Mouse (Mus musculus): ENCODE data around the gene Rnf185. TPM values are rescaled to one million over a fixed set of nuclear protein-coding genes. Genes with fewer than 3 reads are reported as not detected.

Rnf185 gene
- polyA plus RNA-seq, 1 experiment from 2014 or later = 9.4 TPM

DNA sequence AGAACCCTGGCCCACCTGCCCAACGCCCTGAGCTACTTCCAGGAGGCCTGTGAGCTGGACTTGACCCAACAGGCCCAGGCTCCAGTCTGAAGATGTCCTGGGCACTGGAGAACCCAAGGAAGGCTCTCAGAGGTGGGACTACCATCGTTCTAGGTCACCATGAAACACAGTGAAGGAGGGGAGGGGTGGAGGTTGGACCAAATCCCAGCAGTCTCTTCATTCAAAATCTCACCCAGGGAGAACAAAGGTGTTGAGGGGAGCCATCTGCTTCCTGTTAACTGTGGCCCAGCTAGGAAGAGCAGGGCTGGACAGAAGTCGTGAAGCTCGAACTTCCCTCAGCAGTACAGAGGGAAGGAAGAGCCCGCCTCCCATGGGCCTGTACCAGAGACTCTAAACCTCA, 62.2 kb downstream of the Rnf185 start:
- H3K27me3 ChIP-seq (replicated peaks) = no peaks in the 10 kb centered on the region
- H3K4me1 ChIP-seq = peaks cover 46% of the 10 kb centered on the region
- H3K36me3 ChIP-seq = peaks cover 41% of the 10 kb centered on the region
- H3K27ac ChIP-seq = no peak overlapping the region
- H3K9ac ChIP-seq = no peak overlapping the region
- no peak for ATAC-seq
- no peaks in the 10 kb centered on the region for H3K9me3 ChIP-seq (replicated peaks)
- 51% methylated on average over 5 of the region's 5 CpGs for WGBS (ENCODE audit: insufficient replicate concordance)
- H3K4me2 ChIP-seq = no peak overlapping the region
- H3K4me3 ChIP-seq = no peak overlapping the region

- Histone ChIP-seq H3K27ac (no peak overlapping the region), H3K4me3 (no peak overlapping the region), H3K9me3 (replicated peaks) (no peaks in the 10 kb centered on the region), H3K4me1 (peaks cover 37% of the 10 kb centered on the region), H3K9ac (no peak overlapping the region), H3K36me3 (peaks cover 51% of the 10 kb centered on the region), H3K27me3 (replicated peaks) (no peaks in the 10 kb centered on the region), H3K4me2 (no peak overlapping the region)
- no peak for ATAC-seq
- WGBS (ENCODE audit: insufficient replicate concordance) = 70% methylated on average over 6 of the region's 6 CpGs
These were observed 64.5 kb downstream of the Rnf185 start for GRCm38 (mm10) chr11:3387482-3388196.

GRCm38 (mm10) chr11:3386941-3387368, 65.2 kb downstream of the Rnf185 start:
- Histone ChIP-seq H3K36me3 (peaks cover 50% of the 10 kb centered on the region), H3K27ac (0 out of 2 replicates have a peak overlapping the region, but pooled peaks have one; percentile 13), H3K9me3 (replicated peaks) (no peaks in the 10 kb centered on the region), H3K4me1 (peaks cover 37% of the 10 kb centered on the region), H3K9ac (no peak overlapping the region), H3K4me3 (no peak overlapping the region), H3K4me2 (0 out of 2 replicates have a peak overlapping the region, but pooled peaks have one; percentile 2), H3K27me3 (replicated peaks) (no peaks in the 10 kb centered on the region)
- 9% methylated on average over 4 of the region's 4 CpGs for WGBS (ENCODE audit: insufficient replicate concordance)
- ATAC-seq = peak; percentile 87

DNA sequence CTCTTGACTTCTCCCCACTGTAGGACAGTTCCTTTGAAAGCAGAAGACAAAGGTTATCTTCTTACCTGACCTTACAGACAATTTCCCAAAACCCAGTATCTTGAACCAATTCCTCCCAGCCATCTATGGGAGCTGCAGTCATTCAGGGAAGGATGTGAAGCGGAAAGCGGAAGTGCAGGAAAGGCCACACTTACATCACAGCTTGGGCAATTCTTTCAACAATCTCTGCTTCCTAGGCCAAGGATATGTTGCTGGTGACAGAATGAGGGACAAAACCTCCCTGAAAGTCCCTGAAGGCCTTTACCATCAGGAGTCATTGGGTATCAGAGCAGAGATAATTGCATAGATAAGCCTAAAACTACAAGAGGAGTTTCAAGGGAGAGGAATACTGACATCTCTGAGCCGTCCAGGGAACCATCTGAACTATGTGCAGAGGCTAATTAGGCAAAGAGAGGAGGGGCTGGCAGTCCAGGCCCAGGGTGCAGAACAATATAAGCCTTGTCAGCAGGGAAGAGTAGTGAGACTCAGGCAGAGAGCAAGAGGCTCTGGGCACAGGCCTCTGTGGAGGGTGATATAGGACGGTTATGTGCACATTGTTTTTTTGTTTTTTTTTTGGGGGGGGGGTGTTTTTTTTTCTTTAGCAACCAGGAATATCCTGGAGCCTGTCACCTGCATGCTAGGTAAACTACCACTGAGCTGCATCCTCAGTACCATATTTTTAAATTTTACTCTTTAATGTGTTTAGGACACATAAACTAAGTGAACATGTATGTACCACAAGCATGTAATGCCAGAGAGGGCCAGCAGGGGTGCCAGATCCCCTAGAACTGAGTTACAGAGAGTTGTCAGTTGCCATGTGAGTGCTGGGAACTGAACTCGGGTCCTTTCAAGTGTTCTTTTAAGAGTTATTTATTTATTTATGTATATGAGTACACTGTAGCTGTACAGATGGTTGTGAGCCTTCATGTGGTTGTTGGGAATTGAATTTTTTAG, 69.3 kb downstream of the Rnf185 start:
- no peak overlapping the region for H3K27ac ChIP-seq
- H3K9ac ChIP-seq = no peak overlapping the region
- H3K4me3 ChIP-seq = no peak overlapping the region
- H3K4me2 ChIP-seq = no peak overlapping the region
- no peaks in the 10 kb centered on the region for H3K27me3 ChIP-seq (replicated peaks)
- 80% methylated on average over 5 of the region's 5 CpGs for WGBS (ENCODE audit: insufficient replicate concordance)
- no peaks in the 10 kb centered on the region for H3K9me3 ChIP-seq (replicated peaks)
- H3K4me1 ChIP-seq = peaks cover 52% of the 10 kb centered on the region
- no peak for ATAC-seq
- H3K36me3 ChIP-seq = peaks cover 45% of the 10 kb centered on the region

DNA sequence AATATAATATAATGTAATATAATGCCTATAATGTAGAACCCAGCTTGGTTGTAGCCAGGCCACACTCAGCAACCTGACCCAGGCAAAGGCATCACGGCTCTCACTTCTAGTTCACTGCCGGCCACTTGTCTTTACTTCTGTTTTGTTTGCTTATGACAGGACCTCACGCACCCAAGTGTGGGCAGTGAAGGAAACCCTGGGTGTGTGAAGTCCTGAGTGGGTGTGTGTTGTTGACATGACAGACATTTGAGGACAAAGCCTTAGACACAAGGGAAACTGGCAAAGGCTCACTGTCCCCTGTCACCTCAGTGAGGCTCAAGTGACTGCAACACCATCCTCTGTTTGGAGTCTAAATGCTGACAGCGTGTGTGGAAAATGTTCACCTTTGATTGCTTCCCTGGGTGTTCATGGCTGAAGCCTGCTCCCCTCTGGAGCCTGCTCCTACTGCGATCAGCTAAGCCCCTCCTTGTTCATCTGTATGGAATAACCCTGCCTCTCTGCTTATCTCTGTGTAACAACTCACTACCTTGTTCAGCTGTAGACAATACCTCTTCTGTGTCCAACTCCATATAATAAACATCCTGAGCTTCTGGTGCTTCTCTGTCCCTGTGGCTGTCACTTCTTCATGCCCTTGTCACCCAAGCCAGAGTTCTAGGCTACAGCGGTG, 70.9 kb downstream of the Rnf185 start:
- H3K36me3 ChIP-seq = peaks cover 42% of the 10 kb centered on the region
- H3K27ac ChIP-seq = no peak overlapping the region
- H3K27me3 ChIP-seq (replicated peaks) = no peaks in the 10 kb centered on the region
- no peak overlapping the region for H3K9ac ChIP-seq
- peaks cover 36% of the 10 kb centered on the region for H3K4me1 ChIP-seq
- no peak overlapping the region for H3K4me3 ChIP-seq
- H3K4me2 ChIP-seq = no peak overlapping the region
- 0 out of 2 replicates have a peak, but pooled peaks have one; percentile 31 for ATAC-seq
- 79% methylated on average over 6 of the region's 6 CpGs for WGBS (ENCODE audit: insufficient replicate concordance)
- H3K9me3 ChIP-seq (replicated peaks) = no peaks in the 10 kb centered on the region

GRCm38 (mm10) chr11:3379427-3379826, 72.7 kb downstream of the Rnf185 start:
- Histone ChIP-seq H3K27me3 (replicated peaks) (no peaks in the 10 kb centered on the region), H3K4me1 (peaks cover 29% of the 10 kb centered on the region), H3K9ac (no peak overlapping the region), H3K4me3 (no peak overlapping the region), H3K9me3 (replicated peaks) (no peaks in the 10 kb centered on the region), H3K27ac (no peak overlapping the region; the same call in 1 of the 2 replicates), H3K36me3 (peaks cover 31% of the 10 kb centered on the region), H3K4me2 (no peak overlapping the region)
- ATAC-seq = peak; percentile 57
- WGBS (ENCODE audit: insufficient replicate concordance) = 37% methylated on average over 4 of the region's 4 CpGs

GRCm38 (mm10) chr11:3374741-3375140, 77.4 kb downstream of the Rnf185 start:
- ATAC-seq = no peak
- Histone ChIP-seq H3K4me1 (peaks cover 44% of the 10 kb centered on the region), H3K9ac (no peak overlapping the region), H3K4me3 (no peak overlapping the region), H3K27me3 (replicated peaks) (no peaks in the 10 kb centered on the region), H3K9me3 (replicated peaks) (no peaks in the 10 kb centered on the region), H3K27ac (no peak overlapping the region), H3K36me3 (0 out of 2 replicates have a peak, but pooled peaks cover 6% of the 10 kb centered on the region), H3K4me2 (no peak overlapping the region)
- WGBS (ENCODE audit: insufficient replicate concordance) = 64% methylated on average over 12 of the region's 12 CpGs

- H3K9me3 ChIP-seq (replicated peaks) = no peaks in the 10 kb centered on the region
- no peak overlapping the region for H3K4me3 ChIP-seq
- WGBS (ENCODE audit: insufficient replicate concordance) = 55% methylated on average over 7 of the region's 7 CpGs
- peak overlapping the region; percentile 55; the same call in 1 of the 2 replicates for H3K27ac ChIP-seq
- H3K4me1 ChIP-seq = peaks cover 39% of the 10 kb centered on the region
- H3K27me3 ChIP-seq (replicated peaks) = no peaks in the 10 kb centered on the region
- no peak for ATAC-seq
- no peak overlapping the region for H3K9ac ChIP-seq
- H3K36me3 ChIP-seq = 0 out of 2 replicates have a peak, but pooled peaks cover 6% of the 10 kb centered on the region
- H3K4me2 ChIP-seq = no peak overlapping the region
These were observed 77.9 kb downstream of the Rnf185 start for GRCm38 (mm10) chr11:3374293-3374645.

DNA sequence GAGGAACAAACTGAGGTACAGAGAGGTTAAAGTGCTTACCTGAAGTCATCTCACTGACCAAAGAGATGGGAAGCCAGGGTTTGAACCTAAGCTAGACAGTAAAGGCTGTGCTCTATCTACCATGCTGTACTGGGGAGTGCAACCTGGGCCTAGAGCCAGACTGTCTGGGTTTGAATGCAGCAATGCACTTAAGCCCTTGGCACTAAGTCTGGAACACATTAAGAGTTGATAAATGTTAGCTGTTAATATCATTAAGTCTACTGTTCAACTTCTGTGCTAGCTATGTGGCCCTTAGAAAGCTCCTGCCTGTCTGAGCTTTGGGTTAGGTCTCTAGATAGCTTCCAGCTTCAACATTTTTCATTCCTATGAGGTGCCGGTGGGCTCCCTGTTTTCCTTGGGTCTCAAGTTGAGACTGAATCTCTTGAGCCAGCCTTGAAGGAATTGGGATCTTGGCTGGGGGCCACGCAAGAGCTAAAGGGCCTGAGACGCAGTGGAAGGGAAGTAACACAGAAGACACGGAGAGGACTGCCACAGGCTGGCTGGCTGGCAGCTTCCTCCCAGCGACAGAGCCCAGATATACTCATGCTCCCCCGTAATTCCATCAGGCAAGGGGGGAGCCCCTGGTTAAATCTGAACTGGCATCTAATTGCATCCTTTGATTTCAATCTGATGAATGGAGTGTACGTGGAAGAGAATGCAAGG, 78.4 kb downstream of the Rnf185 start:
- Histone ChIP-seq H3K27ac (peak overlapping the region; percentile 55; the same call in 1 of the 2 replicates), H3K4me3 (no peak overlapping the region), H3K4me2 (no peak overlapping the region), H3K9me3 (replicated peaks) (no peaks in the 10 kb centered on the region), H3K9ac (no peak overlapping the region), H3K36me3 (0 out of 2 replicates have a peak, but pooled peaks cover 6% of the 10 kb centered on the region), H3K27me3 (replicated peaks) (no peaks in the 10 kb centered on the region), H3K4me1 (peaks cover 35% of the 10 kb centered on the region)
- WGBS (ENCODE audit: insufficient replicate concordance) = 56% methylated on average over 7 of the region's 7 CpGs
- ATAC-seq = no peak

DNA sequence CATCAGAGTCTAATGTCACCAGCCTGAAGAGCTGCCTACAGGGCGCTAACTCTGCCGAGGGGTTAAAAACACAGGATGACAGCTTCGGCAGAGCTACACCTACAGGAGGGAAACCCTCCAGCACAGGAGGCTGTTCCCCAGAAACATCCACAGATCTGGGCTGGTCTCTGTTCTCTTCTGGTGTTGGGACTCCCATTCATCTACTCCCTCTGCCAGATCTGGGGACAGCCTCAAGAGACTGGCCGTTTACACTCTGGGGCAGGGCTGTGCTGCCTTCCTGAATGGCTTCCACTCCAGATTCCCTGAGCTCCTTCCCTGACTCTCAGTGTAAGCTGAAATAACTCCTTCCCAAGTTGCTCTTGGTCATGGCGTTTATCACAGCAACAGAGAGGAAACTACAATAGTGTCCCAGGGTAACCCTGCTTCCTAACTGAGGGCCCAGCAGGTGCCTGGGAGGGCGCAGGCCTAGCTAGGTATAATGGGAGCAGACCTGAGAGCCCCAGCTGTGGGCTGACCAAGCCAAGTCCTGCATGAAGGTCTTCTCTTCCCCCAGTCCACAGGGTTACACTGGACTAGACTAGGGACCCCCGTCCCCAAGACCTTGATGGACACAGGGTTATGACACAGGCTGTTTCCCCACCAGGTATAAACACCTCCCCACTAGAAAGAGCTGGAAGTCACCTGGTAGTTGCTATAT, 80.4 kb downstream of the Rnf185 start:
- H3K4me1 ChIP-seq = peaks cover 35% of the 10 kb centered on the region
- ATAC-seq = peak; percentile 24
- WGBS (ENCODE audit: insufficient replicate concordance) = 25% methylated on average over 7 of the region's 7 CpGs
- no peaks in the 10 kb centered on the region for H3K27me3 ChIP-seq (replicated peaks)
- 0 out of 2 replicates have a peak overlapping the region, but pooled peaks have one; percentile 31 for H3K27ac ChIP-seq
- peak overlapping the region; percentile 63 for H3K9ac ChIP-seq
- H3K4me3 ChIP-seq = peak overlapping the region; percentile 51
- peak overlapping the region; percentile 77 for H3K4me2 ChIP-seq
- H3K36me3 ChIP-seq = no peaks in the 10 kb centered on the region
- H3K9me3 ChIP-seq (replicated peaks) = no peaks in the 10 kb centered on the region
